Mouse (Mus musculus): ENCODE data around the gene 4932438H23Rik. TPM values are rescaled to one million over a fixed set of nuclear protein-coding genes. Genes with fewer than 3 reads are reported as not detected.

The 4932438H23Rik gene
- total RNA-seq, 2 experiments from 2014 or later: 1.5 to 2.0 TPM

DNA sequence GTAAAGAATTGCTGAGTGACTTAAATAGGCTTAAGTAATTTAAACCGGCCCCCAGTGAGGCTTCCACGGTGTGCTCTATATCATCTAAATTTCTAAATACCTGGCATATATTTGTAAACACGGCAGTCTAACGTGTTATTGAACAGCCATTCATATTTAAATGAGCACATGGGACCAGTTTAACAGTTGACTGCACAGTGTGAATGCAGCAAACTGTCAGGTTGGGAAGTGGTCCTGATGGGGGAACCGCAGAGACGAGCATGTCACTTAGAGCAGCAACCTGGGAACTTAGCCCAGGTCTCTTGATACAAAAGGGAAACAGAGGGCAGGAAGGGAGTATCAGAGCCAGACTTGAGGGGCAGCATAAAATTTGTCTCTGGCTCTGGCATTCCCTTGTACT, 25.0 kb upstream of the 4932438H23Rik start:
- Histone ChIP-seq H3K27ac (no peak overlapping the region), H3K4me3 (no peak overlapping the region)
- DNase-seq (ENCODE audit: low spot score in 2 of 2): no peak
- no peak for TF ChIP-seq CTCF (conservative IDR thresholded peaks at IDR 0.05)

DNA sequence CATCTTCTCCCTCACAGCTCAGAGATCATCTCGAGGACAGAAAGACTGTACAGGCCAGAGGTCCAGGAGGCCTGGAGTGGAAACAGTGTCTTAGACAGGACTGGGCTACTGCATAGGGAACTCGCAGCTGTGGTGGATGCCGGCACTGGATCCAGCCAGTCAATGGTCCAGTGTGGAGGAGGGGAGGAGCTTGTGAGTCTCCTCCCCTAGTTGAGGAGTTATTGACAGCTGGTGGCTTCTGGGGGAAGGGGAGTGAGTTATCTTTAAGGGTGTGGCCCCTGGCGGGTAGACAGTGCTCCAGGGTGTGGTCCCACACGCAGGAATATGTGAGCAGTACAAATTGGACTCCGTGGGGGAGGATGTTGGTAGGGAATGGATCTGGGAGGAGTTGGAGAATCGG, 21.8 kb upstream of the 4932438H23Rik start:
- DNase-seq (ENCODE audit: low spot score in 2 of 2): no peak
- TF ChIP-seq CTCF (conservative IDR thresholded peaks at IDR 0.05): no peak
- H3K27ac ChIP-seq: no peak overlapping the region
- no peak overlapping the region for H3K4me3 ChIP-seq

DNA sequence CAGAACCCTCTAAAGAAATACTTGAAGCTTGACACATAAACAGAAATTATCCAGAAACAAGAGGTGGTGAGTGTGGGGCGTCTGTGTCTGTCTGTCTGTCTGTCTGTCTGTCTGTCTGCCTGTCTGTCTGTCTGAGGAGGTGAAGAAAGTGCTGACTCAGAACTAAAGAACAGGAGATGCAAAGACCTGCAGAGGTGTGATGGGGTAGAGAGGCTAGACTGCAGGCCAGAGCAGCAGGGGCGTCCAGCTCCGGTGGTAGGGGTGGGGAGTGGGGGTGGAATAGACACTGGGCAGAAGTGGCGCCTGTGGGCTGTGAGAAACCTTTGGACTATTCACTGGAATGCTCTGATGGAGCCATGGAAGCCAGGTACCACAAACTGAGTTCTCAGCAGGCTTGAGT, 21.1 kb upstream of the 4932438H23Rik start:
- Histone ChIP-seq H3K4me3 (no peak overlapping the region), H3K27ac (no peak overlapping the region)
- no peak for DNase-seq (ENCODE audit: low spot score in 2 of 2)
- no peak for TF ChIP-seq CTCF (conservative IDR thresholded peaks at IDR 0.05)

DNA sequence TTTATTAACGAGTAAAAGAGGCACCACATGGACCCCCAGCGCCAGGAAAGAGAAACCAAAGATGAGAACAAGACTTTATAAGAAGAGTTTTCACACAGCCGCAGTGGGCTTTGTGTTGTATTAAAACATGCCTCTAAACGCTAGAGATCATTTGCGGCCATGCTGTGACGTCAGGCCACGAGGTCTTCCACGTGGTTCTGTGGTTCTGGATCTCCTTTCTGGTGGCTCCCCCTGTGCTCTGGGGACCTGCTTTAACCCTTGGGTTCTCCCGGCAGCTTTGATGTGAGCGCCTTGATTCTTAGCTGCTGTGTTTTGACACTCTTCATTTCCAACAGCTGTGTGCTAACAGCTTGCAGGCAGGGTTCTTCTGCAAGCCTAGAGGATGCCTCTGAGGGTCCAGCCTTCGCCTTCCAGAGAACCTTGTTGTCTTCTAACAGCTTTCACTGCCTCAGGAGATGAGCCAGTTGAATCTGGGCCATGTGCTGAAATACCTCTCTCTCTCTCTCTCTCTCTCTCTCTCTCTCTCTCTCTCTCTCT, 16.1 kb upstream of the 4932438H23Rik start:
- Histone ChIP-seq H3K4me3 (no peak overlapping the region), H3K27ac (no peak overlapping the region)
- DNase-seq (ENCODE audit: low spot score in 2 of 2): no peak
- TF ChIP-seq CTCF (conservative IDR thresholded peaks at IDR 0.05): no peak

DNA sequence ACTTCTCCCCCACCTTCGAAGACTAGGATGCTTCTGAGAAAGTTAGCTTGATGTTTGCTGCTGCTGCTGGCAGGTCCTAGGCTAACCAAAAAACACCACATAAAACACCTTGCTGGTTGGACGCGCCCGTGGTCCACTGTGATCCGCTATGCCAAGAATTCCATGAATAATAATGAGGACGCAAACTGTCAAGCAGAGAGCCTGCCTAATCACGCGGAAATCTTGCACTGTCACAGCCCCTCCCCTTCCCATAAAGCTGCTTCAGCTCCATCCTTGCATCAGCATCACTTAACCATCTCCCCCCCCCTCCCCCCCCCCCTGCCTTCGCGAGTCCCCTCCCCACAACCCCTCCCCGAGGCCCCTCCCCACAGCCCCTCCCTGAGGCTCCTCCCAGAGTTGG, 12.7 kb upstream of the 4932438H23Rik start:
- no peak overlapping the region for H3K4me3 ChIP-seq
- no peak overlapping the region for H3K27ac ChIP-seq
- no peak for TF ChIP-seq CTCF (conservative IDR thresholded peaks at IDR 0.05)
- no peak for DNase-seq (ENCODE audit: low spot score in 2 of 2)

DNA sequence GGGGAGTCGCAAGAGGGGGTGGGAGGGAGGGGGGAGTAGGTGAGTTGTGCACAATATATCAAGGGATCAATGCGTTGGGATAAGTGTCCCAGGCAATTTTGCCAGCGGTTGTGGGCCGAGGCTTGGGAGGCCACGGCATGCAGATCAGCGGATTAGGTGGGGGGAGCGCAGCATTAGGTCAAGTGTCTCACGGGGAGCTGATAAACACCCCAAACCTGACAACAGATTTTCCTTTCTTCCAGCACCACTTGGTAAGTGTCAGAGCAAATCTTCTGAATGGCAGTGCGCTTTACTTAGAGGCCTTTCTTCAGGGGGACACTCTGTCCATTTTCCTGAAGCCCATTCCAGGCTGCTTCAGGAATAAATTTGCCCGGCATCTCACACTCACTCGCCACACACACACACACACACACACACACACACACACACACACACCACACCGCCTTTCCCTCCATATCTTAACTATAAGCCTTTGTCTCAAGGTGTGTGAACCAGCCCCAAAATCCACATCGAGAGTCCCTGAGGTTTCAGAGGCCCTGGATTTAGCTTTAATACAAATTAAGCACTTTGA, 10.6 kb upstream of the 4932438H23Rik start:
- H3K27ac ChIP-seq: no peak overlapping the region

DNA sequence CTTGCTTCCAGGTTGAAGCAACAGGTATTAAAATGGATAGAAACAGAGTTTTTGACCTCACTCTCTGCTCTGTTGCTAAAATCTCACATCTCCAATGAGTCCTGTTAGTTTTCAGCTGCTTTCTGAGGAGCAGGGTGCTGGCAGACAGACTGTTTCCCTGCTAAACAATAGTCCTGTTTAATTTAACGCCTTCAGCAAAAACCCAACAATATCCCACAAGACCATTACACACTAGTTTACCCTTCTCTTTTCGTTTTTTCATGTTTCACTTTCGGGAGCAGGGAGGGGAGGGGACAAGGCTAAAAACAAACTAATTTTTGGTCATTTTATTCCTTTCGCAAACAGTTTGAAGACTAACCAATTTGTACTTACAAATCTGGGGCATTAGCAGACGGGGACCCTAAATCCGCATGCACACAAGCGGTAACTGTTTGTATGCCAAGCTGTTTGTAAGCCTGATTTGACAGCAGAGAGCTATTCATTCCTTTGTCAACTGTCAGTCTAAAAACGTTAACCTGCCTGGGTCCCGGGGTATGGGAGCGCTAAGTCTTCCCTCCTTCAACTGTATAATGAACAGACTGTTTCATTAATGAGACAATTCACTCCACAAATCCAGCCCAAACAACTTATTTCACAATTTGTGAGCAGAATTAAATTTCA, 10.0 kb upstream of the 4932438H23Rik start:
- no peak overlapping the region for H3K27ac ChIP-seq
- H3K4me3 ChIP-seq: no peak overlapping the region
- no peak for TF ChIP-seq CTCF (conservative IDR thresholded peaks at IDR 0.05)
- no peak for DNase-seq (ENCODE audit: low spot score in 2 of 2)

More for the DNA sequence above, 10.6 kb upstream of the 4932438H23Rik start:
- TF ChIP-seq CTCF (conservative IDR thresholded peaks at IDR 0.05): no peak
- H3K4me3 ChIP-seq: no peak overlapping the region
- DNase-seq (ENCODE audit: low spot score in 2 of 2): no peak

DNA sequence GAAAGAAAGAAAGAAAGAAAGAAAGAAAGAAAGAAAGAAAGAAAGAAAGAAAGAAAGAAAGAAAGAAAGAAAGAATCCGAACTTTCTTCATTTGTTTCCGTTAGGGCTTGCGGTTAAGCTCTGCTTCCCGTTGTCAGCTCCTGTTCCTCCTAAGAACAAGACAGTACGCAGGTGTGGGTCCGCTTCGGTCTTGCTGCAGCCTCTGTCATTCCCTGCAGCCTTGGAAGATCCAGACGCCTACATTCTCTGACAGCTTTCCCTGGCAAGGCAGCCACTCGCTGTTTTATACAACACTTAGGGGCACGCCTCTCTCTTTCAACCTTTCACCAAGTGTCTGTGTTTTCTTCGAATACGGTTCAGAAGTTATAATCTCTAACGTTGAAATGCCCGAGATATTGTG, 8.5 kb upstream of the 4932438H23Rik start:
- no peak overlapping the region for H3K4me3 ChIP-seq
- H3K27ac ChIP-seq: no peak overlapping the region
- no peak for TF ChIP-seq CTCF (conservative IDR thresholded peaks at IDR 0.05)
- DNase-seq (ENCODE audit: low spot score in 2 of 2): no peak

DNA sequence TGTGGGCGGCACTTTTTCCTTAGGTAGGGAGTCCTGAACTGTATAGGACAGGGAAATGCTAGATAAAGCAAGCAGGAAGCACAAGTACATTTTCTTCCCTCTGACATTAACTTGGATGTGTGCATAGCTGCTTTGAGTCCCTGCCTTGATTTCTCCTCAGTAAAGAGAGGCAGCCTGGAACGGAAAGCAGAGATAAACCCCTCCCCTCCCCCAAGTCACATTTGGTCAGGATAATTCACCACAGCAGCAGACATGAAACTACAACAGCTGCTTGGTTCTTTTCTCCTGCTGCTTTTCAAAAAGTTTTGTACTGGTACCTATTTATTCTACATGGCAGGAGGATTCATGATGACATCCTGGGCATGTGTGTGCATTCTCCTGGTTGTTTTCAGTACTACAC, 5.6 kb upstream of the 4932438H23Rik start:
- no peak for TF ChIP-seq CTCF (conservative IDR thresholded peaks at IDR 0.05)
- Histone ChIP-seq H3K4me3 (no peak overlapping the region), H3K27ac (no peak overlapping the region)
- DNase-seq (ENCODE audit: low spot score in 2 of 2): no peak

DNA sequence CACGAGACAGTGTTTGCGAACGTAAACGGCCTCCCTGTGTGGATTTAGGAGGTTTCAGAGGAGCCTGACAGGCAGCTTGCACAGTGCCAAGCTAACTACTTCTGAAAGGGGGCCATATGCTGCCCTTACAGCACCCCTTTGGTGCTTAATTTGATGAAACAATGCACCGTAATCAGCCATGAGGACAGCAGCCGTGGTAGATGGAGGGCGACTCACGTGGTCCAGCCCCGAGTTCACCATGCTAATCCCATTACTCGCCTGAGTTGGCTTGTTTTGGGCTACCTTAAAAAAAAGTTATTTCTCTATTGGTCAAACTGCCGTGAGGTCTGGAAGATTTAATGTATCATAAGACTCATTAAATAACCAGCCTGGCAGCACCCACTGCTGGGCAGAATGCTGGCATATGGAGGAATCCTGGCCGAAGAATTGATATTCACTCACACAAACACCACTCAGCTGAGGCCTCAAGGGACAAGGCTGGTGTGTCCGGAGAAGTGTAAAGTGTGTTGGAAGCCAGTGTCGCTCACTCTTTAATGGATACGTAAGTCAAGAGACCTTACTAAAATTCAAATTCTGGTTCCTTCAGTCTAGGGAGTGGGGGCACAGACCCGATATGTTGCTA, 4.6 kb upstream of the 4932438H23Rik start:
- TF ChIP-seq CTCF (conservative IDR thresholded peaks at IDR 0.05): no peak
- no peak overlapping the region for H3K4me3 ChIP-seq
- DNase-seq (ENCODE audit: low spot score in 2 of 2): no peak
- no peak overlapping the region for H3K27ac ChIP-seq

DNA sequence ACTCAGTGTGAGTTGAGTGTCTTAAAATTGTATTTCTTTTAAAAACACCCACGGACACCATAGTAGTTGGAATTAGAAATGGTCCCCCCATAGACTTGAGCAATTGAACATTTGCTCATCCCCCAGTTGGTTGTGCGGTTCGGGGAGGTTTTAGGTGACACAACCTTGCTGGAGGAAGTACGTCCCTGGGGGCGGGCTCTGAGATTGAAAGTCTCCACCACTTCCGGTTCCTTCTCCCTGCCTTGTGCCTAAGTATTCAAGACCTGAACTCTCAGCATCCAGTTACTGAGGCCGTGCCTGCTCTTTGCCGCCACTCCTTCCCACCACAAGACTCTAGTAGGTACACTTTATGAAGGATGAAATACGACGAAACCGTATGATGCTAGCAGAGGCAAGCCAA, 2.9 kb upstream of the 4932438H23Rik start:
- H3K27ac ChIP-seq: no peak overlapping the region
- no peak for TF ChIP-seq CTCF (conservative IDR thresholded peaks at IDR 0.05)
- H3K4me3 ChIP-seq: no peak overlapping the region
- DNase-seq (ENCODE audit: low spot score in 2 of 2): no peak

DNA sequence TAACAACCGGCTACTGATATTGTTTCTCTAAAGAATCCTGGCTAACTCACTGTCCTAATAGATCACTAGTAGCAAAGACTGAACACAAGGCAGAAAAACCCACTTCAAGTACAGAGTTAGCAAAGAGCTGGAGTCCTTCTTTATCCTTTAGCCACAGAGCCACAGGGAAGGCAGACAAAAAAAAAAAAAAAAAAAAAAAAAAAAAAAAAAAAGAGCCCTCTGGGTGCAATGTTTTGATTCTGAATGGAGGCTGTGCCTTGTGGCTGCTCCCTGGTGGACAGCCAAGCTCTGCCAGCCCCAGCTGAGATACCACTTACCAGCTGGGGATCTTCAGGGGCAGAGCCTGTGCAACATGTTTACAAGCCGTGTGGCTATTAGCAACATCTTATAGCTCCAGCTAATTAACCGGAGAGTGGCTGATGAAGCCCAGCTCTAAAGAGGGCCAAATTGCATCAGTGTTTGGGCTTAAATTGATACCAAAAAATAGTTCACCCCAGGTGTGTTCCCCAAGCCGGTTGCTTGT, 2.1 kb upstream of the 4932438H23Rik start:
- Histone ChIP-seq H3K4me3 (no peak overlapping the region), H3K27ac (no peak overlapping the region)
- TF ChIP-seq CTCF (conservative IDR thresholded peaks at IDR 0.05): no peak
- DNase-seq (ENCODE audit: low spot score in 2 of 2): no peak

DNA sequence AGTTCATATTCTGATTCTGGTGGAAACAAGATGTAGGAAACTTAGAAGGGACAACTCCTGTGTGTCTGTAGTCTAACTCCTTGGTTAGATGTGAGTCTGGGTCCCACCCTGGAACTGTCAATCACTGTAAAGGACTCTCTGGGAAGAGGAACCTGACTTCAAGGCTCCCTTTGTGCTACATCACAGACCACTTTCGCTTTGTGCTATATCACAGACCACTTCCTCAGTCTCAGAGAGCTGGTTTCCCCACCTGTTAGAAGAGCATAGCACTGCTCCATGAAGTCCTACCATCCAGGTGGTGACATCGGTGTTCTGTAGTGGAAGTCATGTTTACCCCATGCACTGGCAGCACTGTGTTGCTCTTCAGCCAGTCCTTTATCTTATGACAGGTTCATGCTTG, 1.1 kb upstream of the 4932438H23Rik start:
- H3K4me3 ChIP-seq: no peak overlapping the region
- no peak for DNase-seq (ENCODE audit: low spot score in 2 of 2)
- H3K27ac ChIP-seq: no peak overlapping the region
- TF ChIP-seq CTCF (conservative IDR thresholded peaks at IDR 0.05): no peak
